8 mouse cellular contexts compared by ENCODE assay signal in genomic region chr5:150233154-150233886, GRCm38 (mm10).
DNase-seq lines count a peak whose midpoint lies in the region; ATAC-seq lines count a peak whose summit lies in the region.

No protein-coding gene starts in this region.

- H3K9me3 ChIP-seq in heart, embryonic 11.5 days (replicated peaks; ENCODE audit: control insufficient read depth, low read length) = no peaks in the 10 kb centered on the region; the same call in 1 of the 2 replicates
- H3K9me3 ChIP-seq in limb, embryonic 11.5 days (ENCODE audit: control insufficient read depth, low read length) = no peaks in the 10 kb centered on the region
- no peaks in the 10 kb centered on the region for H3K9me3 ChIP-seq in midbrain, embryonic 15.5 days

- no peak overlapping the region for H3K9ac ChIP-seq in heart, embryonic 11.5 days (ENCODE audit: low read depth, low read length)
- H3K9ac ChIP-seq in limb, embryonic 11.5 days (ENCODE audit: low read length) = no peak overlapping the region
- H3K9ac ChIP-seq in midbrain, embryonic 15.5 days = no peak overlapping the region

- no peaks in the 10 kb centered on the region for H3K36me3 ChIP-seq in heart, embryonic 11.5 days (ENCODE audit: control insufficient read depth, insufficient read depth, low read length)
- no peaks in the 10 kb centered on the region for H3K36me3 ChIP-seq in limb, embryonic 11.5 days (ENCODE audit: control insufficient read depth, insufficient read depth, low read length)
- no peaks in the 10 kb centered on the region for H3K36me3 ChIP-seq in midbrain, embryonic 15.5 days (replicated peaks)

- DNase-seq in CD4-positive helper T cell, adult 2 months (ENCODE audit: low read depth, low spot score) = peak; percentile 67
- DNase-seq in brain, adult 2 months (ENCODE audit: low read depth, low spot score) = peak; percentile 92
- peak; percentile 69 for DNase-seq in kidney, adult 9 months
- DNase-seq in limb, embryonic 11.5 days (ENCODE audit: low spot score) = peak; percentile 68
- peak; percentile 13 to 59 for DNase-seq in spleen, adult 18-20 months

- H3K4me2 ChIP-seq in heart, embryonic 11.5 days = peak overlapping the region; percentile 15; the same call in 1 of the 2 replicates
- no peak overlapping the region for H3K4me2 ChIP-seq in limb, embryonic 11.5 days (ENCODE audit: low read depth, severe bottlenecking)
- peak overlapping the region; percentile 16; the same call in 1 of the 2 replicates for H3K4me2 ChIP-seq in midbrain, embryonic 15.5 days

- 55% methylated on average over 17 of the region's 17 CpGs for WGBS in heart, embryonic 11.5 days (ENCODE audit: insufficient replicate concordance)
- WGBS in limb, embryonic 11.5 days = 59% methylated on average over 17 of the region's 17 CpGs
- WGBS in midbrain, embryonic 15.5 days = 59% methylated on average over 17 of the region's 17 CpGs

- no peaks in the 10 kb centered on the region for H3K27me3 ChIP-seq in heart, embryonic 11.5 days (ENCODE audit: control insufficient read depth, insufficient read depth, low read length)
- H3K27me3 ChIP-seq in limb, embryonic 11.5 days (ENCODE audit: control insufficient read depth, insufficient read depth, low read length) = no peaks in the 10 kb centered on the region
- no peaks in the 10 kb centered on the region for H3K27me3 ChIP-seq in midbrain, embryonic 15.5 days (replicated peaks)

- no peak overlapping the region for H3K27ac ChIP-seq in heart, embryonic 11.5 days (ENCODE audit: low read depth, low read length)
- H3K27ac ChIP-seq in limb, embryonic 11.5 days (replicated peaks; ENCODE audit: low read depth, low read length) = no peak overlapping the region
- no peak overlapping the region for H3K27ac ChIP-seq in midbrain, embryonic 15.5 days

- H3K4me3 ChIP-seq in heart, embryonic 11.5 days (ENCODE audit: low read depth, low read length) = no peak overlapping the region
- no peak overlapping the region for H3K4me3 ChIP-seq in limb, embryonic 11.5 days (ENCODE audit: low read depth, low read length)
- H3K4me3 ChIP-seq in midbrain, embryonic 15.5 days = no peak overlapping the region

- ATAC-seq in erythroblast, adult 5-6 weeks (replicated peaks; ENCODE audit: low FRiP score, poor library complexity, severe bottlenecking) = 0 out of 2 replicates have a peak, but pooled peaks have one; percentile 50
- ATAC-seq in heart, embryonic 11.5 days (replicated peaks; ENCODE audit: insufficient number of reproducible peaks, low FRiP score, low TSS enrichment) = no peak
- ATAC-seq in limb, embryonic 11.5 days (ENCODE audit: insufficient number of reproducible peaks, low FRiP score, low TSS enrichment, low read depth) = no peak
- ATAC-seq in midbrain, embryonic 15.5 days (replicated peaks) = peak; percentile 85

- H3K4me1 ChIP-seq in heart, embryonic 11.5 days (ENCODE audit: control insufficient read depth, insufficient read depth, low read length) = no peaks in the 10 kb centered on the region
- no peaks in the 10 kb centered on the region for H3K4me1 ChIP-seq in limb, embryonic 11.5 days (ENCODE audit: control insufficient read depth, insufficient read depth, low read length)
- peaks cover 3% of the 10 kb centered on the region; the same call in 1 of the 2 replicates for H3K4me1 ChIP-seq in midbrain, embryonic 15.5 days

Comparison
In these comparisons a context has a peak if more than half of its experiments do, and no peak if none do; other contexts are left out.
1. DNase-seq: peak in every context shown above with its lines; median percentile 92 in brain, adult 2 months; 69 in kidney, adult 9 months; 68 in limb, embryonic 11.5 days; 67 in CD4-positive helper T cell, adult 2 months; 36 in spleen, adult 18-20 months.
2. ATAC-seq: peak in erythroblast, adult 5-6 weeks (single experiment) and midbrain, embryonic 15.5 days (single experiment); none in heart, embryonic 11.5 days (single experiment) and limb, embryonic 11.5 days (single experiment).